Mouse (Mus musculus) midbrain, postnatal 0 days (tissue): Measurements from ENCODE around the gene Frem2. TPM values are rescaled to one million over a fixed set of nuclear protein-coding genes. Genes with fewer than 3 reads are reported as not detected.

Experiments used
- ATAC-seq: fragments of 200-750 bp; cut with Nextera tagmentation; 2 replicates; pipeline ENCODE4 v1.8.0; 2017; ENCODE audit warnings: moderate number of reproducible peaks, mild to moderate bottlenecking, moderate TSS enrichment, moderate library complexity; ENCODE audit not compliant: low FRiP score
- DNase-seq: peaks from one replicate; pipeline ENCODE4 v3.0.0-alpha.2; 2015; ENCODE audit warnings: low spot score
- H3K27ac ChIP-seq: fragments of 300-500 bp; sonication (generic); 2 replicates; pipeline ENCODE4 v1.5.1; 2014; ENCODE audit warnings: low read depth, mild to moderate bottlenecking, low read length, mixed read lengths
- H3K27me3 ChIP-seq: fragments of 300-500 bp; sonication (generic); 2 replicates; pipeline ENCODE4 v1.6.1; 2014; ENCODE audit warnings: low read length, control low read depth, mixed read lengths; ENCODE audit not compliant: insufficient read depth
- H3K36me3 ChIP-seq: fragments of 300-500 bp; sonication (generic); 2 replicates; pipeline ENCODE4 v1.6.1; 2014; ENCODE audit warnings: low read length, control low read depth, mixed read lengths; ENCODE audit not compliant: insufficient read depth
- H3K4me1 ChIP-seq: fragments of 300-500 bp; sonication (generic); 2 replicates; pipeline ENCODE4 v1.6.1; 2014; ENCODE audit warnings: mild to moderate bottlenecking, control low read depth, antibody characterized with exemption, low read length, mixed read lengths; ENCODE audit not compliant: insufficient read depth
- H3K4me2 ChIP-seq: fragments of 300-500 bp; sonication (generic); 2 replicates; pipeline ENCODE4 v1.6.1; 2014; ENCODE audit warnings: low read depth, mild to moderate bottlenecking, low read length, mixed read lengths; ENCODE audit not compliant: poor library complexity, severe bottlenecking
- H3K4me3 ChIP-seq: fragments of 300-500 bp; sonication (generic); 2 replicates; pipeline ENCODE4 v1.5.1; 2014; ENCODE audit warnings: low read depth, mild to moderate bottlenecking, low read length, moderate library complexity
- H3K9ac ChIP-seq: fragments of 300-500 bp; sonication (generic); replicated peaks from 2 replicates; pipeline ENCODE4 v1.6.1; 2014; ENCODE audit warnings: mild to moderate bottlenecking, low read length, moderate library complexity, mixed read lengths; ENCODE audit not compliant: poor library complexity, severe bottlenecking
- H3K9me3 ChIP-seq: fragments of 300-500 bp; sonication (generic); 2 replicates; pipeline ENCODE4 v1.6.1; 2016; ENCODE audit warnings: low read length, control low read depth
- CTCF ChIP-seq: IDR thresholded peaks from 2 replicates; pipeline ENCODE4 v1.5.1; 2016; ENCODE audit warnings: antibody characterized with exemption, mild to moderate bottlenecking
- WGBS: fragments of 180-500 bp; shearing (Covaris S2); extraction: QIAGEN DNeasy Blood & Tissue Kit; methylation state at CpG from one replicate; pipeline ENCODE4 v1.1.7; 2014; 5-methylcytosine and 5-hydroxymethylcytosine counted together
- polyA plus RNA-seq: library from polyadenylated mRNA; unstranded; fragments of >200 nt; fragmentation: Nextera tagmentation; extraction: Ambion mirVana; gene quantifications from 2 replicates; pipeline ENCODE4 v1.2.1, GENCODE M21; 2015
- total RNA-seq: library from RNA; depleted of rRNA; stranded (reverse); fragments of >200 nt; gene quantifications from 2 replicates; pipeline ENCODE4 v1.2.3, GENCODE M21; 2014

The Frem2 gene
- total and polyA plus RNA-seq, 2 experiments from 2014 or later: 1.5 to 8.8 TPM

- ATAC-seq: no peak
- WGBS: 89% methylated on average over 13 of the region's 13 CpGs
- H3K4me1 ChIP-seq: peaks cover 1% of the 10 kb centered on the region
- H3K4me2 ChIP-seq: no peak overlapping the region
- no peak for TF ChIP-seq CTCF
- H3K36me3 ChIP-seq: no peaks in the 10 kb centered on the region
- H3K4me3 ChIP-seq: no peak overlapping the region
- no peak overlapping the region for H3K27ac ChIP-seq
- H3K27me3 ChIP-seq: peaks cover 21% of the 10 kb centered on the region; the same call in 1 of the 2 replicates
- 0 out of 2 replicates have a peak, but pooled peaks cover 6% of the 10 kb centered on the region for H3K9me3 ChIP-seq
- no peak for DNase-seq
- H3K9ac ChIP-seq: no peak overlapping the region
Observed at GRCm38 (mm10) chr3:53655343-53655742, 1.8 kb downstream of the Frem2 start.

- WGBS: 8% methylated on average over 8 of the region's 8 CpGs
- ATAC-seq (no peak), DNase-seq (peak; percentile 48)
- H3K36me3 ChIP-seq: no peaks in the 10 kb centered on the region
- H3K4me1 ChIP-seq: peaks cover 3% of the 10 kb centered on the region; the same call in 1 of the 2 replicates
- no peak overlapping the region for H3K4me3 ChIP-seq
- 0 out of 2 replicates have a peak, but pooled peaks cover 6% of the 10 kb centered on the region for H3K9me3 ChIP-seq
- H3K4me2 ChIP-seq: no peak overlapping the region
- no peak for TF ChIP-seq CTCF
- H3K27ac ChIP-seq: no peak overlapping the region
- H3K27me3 ChIP-seq: 0 out of 2 replicates have a peak, but pooled peaks cover 3% of the 10 kb centered on the region
- 0 out of 2 replicates have a peak overlapping the region, but pooled peaks have one; percentile 44 for H3K9ac ChIP-seq
Observed at GRCm38 (mm10) chr3:53650003-53650748, 7.0 kb downstream of the Frem2 start.

DNA sequence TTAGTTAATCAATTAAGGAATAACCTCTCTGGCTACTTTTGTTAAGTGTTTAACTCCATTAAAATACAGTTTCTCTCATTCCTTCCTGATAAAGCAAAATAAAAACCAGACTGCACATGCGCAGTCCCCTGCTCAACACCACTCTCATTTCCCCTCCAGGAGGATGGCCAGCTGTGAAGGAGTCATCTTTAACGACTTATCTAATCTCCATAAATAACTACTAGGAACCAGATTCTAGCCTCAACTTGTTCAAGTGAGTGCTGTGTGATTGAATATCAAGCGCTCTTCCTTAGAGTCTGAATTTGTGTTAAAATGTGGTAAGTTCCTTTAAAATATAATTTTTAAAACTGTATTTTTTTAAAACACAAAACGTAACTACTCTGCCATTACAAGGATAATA is 7.7 kb downstream of the Frem2 start:
- Histone ChIP-seq H3K27me3 (no peaks in the 10 kb centered on the region), H3K9me3 (0 out of 2 replicates have a peak, but pooled peaks cover 6% of the 10 kb centered on the region), H3K27ac (no peak overlapping the region), H3K9ac (no peak overlapping the region), H3K4me1 (peaks cover 3% of the 10 kb centered on the region; the same call in 1 of the 2 replicates), H3K36me3 (no peaks in the 10 kb centered on the region), H3K4me3 (no peak overlapping the region), H3K4me2 (no peak overlapping the region)
- ATAC-seq (no peak), DNase-seq (no peak)
- TF ChIP-seq CTCF: no peak
- WGBS: 52% methylated on average over 4 of the region's 4 CpGs

- DNase-seq (no peak), ATAC-seq (no peak)
- Histone ChIP-seq H3K9me3 (0 out of 2 replicates have a peak, but pooled peaks cover 2% of the 10 kb centered on the region), H3K9ac (no peak overlapping the region), H3K27ac (no peak overlapping the region), H3K4me2 (no peak overlapping the region), H3K4me3 (no peak overlapping the region), H3K27me3 (no peaks in the 10 kb centered on the region), H3K36me3 (no peaks in the 10 kb centered on the region), H3K4me1 (peaks cover 3% of the 10 kb centered on the region; the same call in 1 of the 2 replicates)
- no peak for TF ChIP-seq CTCF
- WGBS: 81% methylated on average over 4 of the region's 4 CpGs
Observed at GRCm38 (mm10) chr3:53648902-53649301, 8.3 kb downstream of the Frem2 start.

DNA sequence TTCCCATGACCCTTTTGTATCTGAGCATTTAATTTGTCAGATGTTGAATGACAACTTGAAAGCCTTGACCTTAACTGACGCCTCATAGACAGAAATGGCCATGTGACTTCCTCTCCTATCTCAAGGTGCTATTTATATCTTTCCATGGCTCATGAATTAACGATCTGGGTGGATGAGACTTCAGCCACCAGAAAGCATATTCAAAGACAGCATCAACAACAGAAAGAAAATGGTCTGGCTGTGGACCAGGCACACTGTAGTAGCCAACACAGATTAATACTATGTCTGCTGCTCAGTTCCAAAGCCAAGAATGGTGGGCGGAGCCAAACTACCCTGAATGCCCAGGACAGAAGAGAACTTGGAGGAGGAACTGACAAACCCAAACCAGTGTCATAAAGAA is 21.2 kb downstream of the Frem2 start:
- no peaks in the 10 kb centered on the region for H3K36me3 ChIP-seq
- WGBS: 86% methylated on average over 3 of the region's 3 CpGs

GRCm38 (mm10) chr3:53631126-53631525 is 26.0 kb downstream of the Frem2 start:
- Histone ChIP-seq H3K9me3 (no peaks in the 10 kb centered on the region), H3K9ac (no peak overlapping the region), H3K27me3 (no peaks in the 10 kb centered on the region), H3K4me1 (peaks cover 4% of the 10 kb centered on the region; the same call in 1 of the 2 replicates), H3K36me3 (no peaks in the 10 kb centered on the region), H3K4me2 (peak overlapping the region; percentile 30), H3K27ac (no peak overlapping the region), H3K4me3 (no peak overlapping the region)
- no peak for DNase-seq
- WGBS: 39% methylated on average over 14 of the region's 14 CpGs
- ATAC-seq: no peak
- no peak for TF ChIP-seq CTCF

More for the DNA sequence above, 21.2 kb downstream of the Frem2 start:
- DNase-seq (no peak), ATAC-seq (no peak)
- TF ChIP-seq CTCF: no peak
- no peaks in the 10 kb centered on the region for H3K9me3 ChIP-seq
- H3K27me3 ChIP-seq: no peaks in the 10 kb centered on the region
- H3K4me3 ChIP-seq: no peak overlapping the region
- no peak overlapping the region for H3K4me2 ChIP-seq
- H3K27ac ChIP-seq: no peak overlapping the region
- peaks cover under 1% of the 10 kb centered on the region; the same call in 1 of the 2 replicates for H3K4me1 ChIP-seq
- H3K9ac ChIP-seq: no peak overlapping the region
